Mouse (Mus musculus): ENCODE measurements around the gene Pih1d1.

DNA sequence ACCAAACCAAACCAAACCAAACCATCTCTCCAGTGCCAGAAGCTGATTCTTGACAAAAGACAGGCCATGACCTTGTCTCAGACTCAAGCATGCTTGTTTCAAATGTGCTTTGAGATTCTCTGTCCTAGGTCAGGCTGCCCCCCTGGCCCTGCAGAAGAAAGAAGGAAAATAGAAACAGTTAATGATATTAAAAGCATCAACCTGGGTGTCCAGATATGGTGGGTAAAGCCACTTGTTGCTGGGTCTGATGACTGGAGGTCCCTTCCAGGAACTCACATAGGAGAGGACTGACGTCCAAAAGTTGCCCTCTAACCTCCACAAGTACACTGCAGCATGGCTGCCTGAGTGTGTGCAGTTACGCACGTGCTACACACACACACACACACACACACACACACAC, 6.8 kb downstream of the Pih1d1 start:
- TF ChIP-seq CTCF (conservative IDR thresholded peaks at IDR 0.05; ENCODE audit: insufficient read depth, insufficient read length, low read depth, low read length) = no peak
- no peak for TF ChIP-seq POLR2A (IDR thresholded peaks at IDR 0.05; ENCODE audit: low read depth, low read length)
